Mouse (Mus musculus) liver, embryonic 11.5 days (tissue): ENCODE results near the gene Scn2b. TPM values are rescaled to one million over a fixed set of nuclear protein-coding genes. Genes with fewer than 3 reads are reported as not detected.
A peak's percentile ranks its signal among the peaks of the same experiment; 100 is the strongest.

Experiments used
- ATAC-seq: fragments of 200-750 bp; cut with Nextera tagmentation; replicated peaks from 2 replicates; pipeline ENCODE4 v1.8.0; 2017; ENCODE audit warnings: moderate number of reproducible peaks, mild to moderate bottlenecking, moderate TSS enrichment, moderate library complexity; ENCODE audit not compliant: low FRiP score
- DNase-seq: peaks from one replicate; pipeline ENCODE4 v3.0.0-alpha.2; 2017; ENCODE audit warnings: low spot score
- H3K27ac ChIP-seq: fragments of 300-500 bp; sonication (generic); 2 replicates; pipeline ENCODE4 v1.5.1; 2014; ENCODE audit warnings: mild to moderate bottlenecking, low read depth, low read length, control low read depth
- H3K27me3 ChIP-seq: fragments of 300-500 bp; sonication (generic); replicated peaks from 2 replicates; pipeline ENCODE4 v1.6.1; 2014; ENCODE audit warnings: low read length, mixed read lengths; ENCODE audit not compliant: control insufficient read depth, insufficient read depth
- H3K36me3 ChIP-seq: fragments of 300-500 bp; sonication (generic); 2 replicates; pipeline ENCODE4 v1.6.1; 2014; ENCODE audit warnings: mild to moderate bottlenecking, low read length, moderate library complexity, mixed read lengths; ENCODE audit not compliant: control insufficient read depth, insufficient read depth
- H3K4me1 ChIP-seq: fragments of 300-500 bp; sonication (generic); replicated peaks from 2 replicates; pipeline ENCODE4 v1.6.1; 2014; ENCODE audit warnings: low read length, mixed read lengths; ENCODE audit not compliant: control insufficient read depth, insufficient read depth
- H3K4me2 ChIP-seq: fragments of 300-500 bp; sonication (generic); 2 replicates; pipeline ENCODE4 v1.6.1; 2014; ENCODE audit warnings: mild to moderate bottlenecking, control low read depth, moderate library complexity
- H3K4me3 ChIP-seq: fragments of 300-500 bp; sonication (generic); 2 replicates; pipeline ENCODE4 v1.5.1; 2014; ENCODE audit warnings: low read depth, low read length, control low read depth
- H3K9ac ChIP-seq: fragments of 300-500 bp; sonication (generic); 2 replicates; pipeline ENCODE4 v1.6.1; 2014; ENCODE audit warnings: low read depth, low read length, control low read depth
- H3K9me3 ChIP-seq: fragments of 300-500 bp; sonication (generic); 2 replicates; pipeline ENCODE4 v1.6.1; 2016; ENCODE audit warnings: low read length, inconsistent platforms, mixed read lengths; ENCODE audit not compliant: control insufficient read depth
- WGBS: fragments of 180-500 bp; shearing (Covaris S2); extraction: QIAGEN DNeasy Blood & Tissue Kit; methylation state at CpG from one replicate; pipeline ENCODE4 v1.1.7; 2014; 5-methylcytosine and 5-hydroxymethylcytosine counted together
- polyA plus RNA-seq: library from polyadenylated mRNA; unstranded; fragments of >200 nt; fragmentation: Nextera tagmentation; extraction: Ambion mirVana; gene quantifications from 2 replicates; pipeline ENCODE4 v1.2.1, GENCODE M21; 2014

The Scn2b gene
- polyA plus RNA-seq, 1 experiment from 2014 or later: 2.3 TPM

DNA sequence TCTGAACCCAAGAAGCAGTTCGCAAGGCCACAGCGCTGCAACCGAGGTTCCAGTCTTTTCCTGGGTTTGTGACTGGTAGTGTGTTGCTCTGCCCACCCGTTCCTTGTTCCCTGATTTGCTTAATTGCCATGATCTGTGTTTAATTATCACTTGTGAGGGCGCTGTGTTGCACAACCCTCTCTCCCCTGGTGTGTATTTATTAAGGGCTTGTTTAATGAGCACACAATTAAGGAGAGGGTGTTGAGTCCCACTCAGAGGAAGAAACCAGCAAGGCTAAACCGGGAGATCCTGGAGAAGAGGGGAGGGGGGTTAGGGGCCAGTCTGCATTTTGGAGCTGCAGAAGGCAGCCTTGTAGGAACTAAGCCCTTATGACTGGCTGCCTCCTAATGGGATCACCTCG lies 23.4 kb downstream of the Scn2b start:
- Histone ChIP-seq H3K36me3 (no peaks in the 10 kb centered on the region), H3K4me3 (no peak overlapping the region), H3K4me1 (0 out of 2 replicates have a peak, but pooled peaks cover 3% of the 10 kb centered on the region), H3K9me3 (no peaks in the 10 kb centered on the region), H3K27me3 (peaks cover 77% of the 10 kb centered on the region), H3K4me2 (no peak overlapping the region), H3K27ac (no peak overlapping the region), H3K9ac (no peak overlapping the region)
- 49% methylated on average over 7 of the region's 7 CpGs for WGBS
- no peak for ATAC-seq
- DNase-seq: no peak

DNA sequence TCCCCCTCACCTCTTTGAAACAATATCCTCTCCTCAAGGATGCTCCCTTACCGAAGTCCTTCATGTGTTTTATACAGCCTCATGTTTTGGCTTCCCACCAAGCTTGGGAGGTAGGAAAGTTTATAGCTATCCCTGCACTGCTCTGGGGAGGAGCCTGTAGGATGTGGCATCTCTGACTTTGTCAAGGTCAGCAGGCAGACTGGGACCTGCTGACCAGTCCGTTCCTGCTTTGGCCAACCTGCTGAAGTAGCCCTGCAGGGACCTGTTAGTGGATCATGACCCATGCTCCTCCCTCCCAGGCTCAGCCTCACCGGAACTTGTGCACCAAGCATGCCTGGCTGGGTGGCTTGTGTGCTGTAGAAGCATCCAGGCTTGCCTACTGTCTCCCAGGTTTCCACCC lies 25.1 kb downstream of the Scn2b start:
- Histone ChIP-seq H3K9me3 (no peaks in the 10 kb centered on the region), H3K36me3 (no peaks in the 10 kb centered on the region), H3K4me3 (no peak overlapping the region), H3K9ac (no peak overlapping the region), H3K27ac (no peak overlapping the region), H3K4me2 (no peak overlapping the region), H3K4me1 (0 out of 2 replicates have a peak, but pooled peaks cover 3% of the 10 kb centered on the region), H3K27me3 (peaks cover 74% of the 10 kb centered on the region)
- no peak for ATAC-seq
- 56% methylated on average over 3 of the region's 3 CpGs for WGBS
- DNase-seq: no peak

DNA sequence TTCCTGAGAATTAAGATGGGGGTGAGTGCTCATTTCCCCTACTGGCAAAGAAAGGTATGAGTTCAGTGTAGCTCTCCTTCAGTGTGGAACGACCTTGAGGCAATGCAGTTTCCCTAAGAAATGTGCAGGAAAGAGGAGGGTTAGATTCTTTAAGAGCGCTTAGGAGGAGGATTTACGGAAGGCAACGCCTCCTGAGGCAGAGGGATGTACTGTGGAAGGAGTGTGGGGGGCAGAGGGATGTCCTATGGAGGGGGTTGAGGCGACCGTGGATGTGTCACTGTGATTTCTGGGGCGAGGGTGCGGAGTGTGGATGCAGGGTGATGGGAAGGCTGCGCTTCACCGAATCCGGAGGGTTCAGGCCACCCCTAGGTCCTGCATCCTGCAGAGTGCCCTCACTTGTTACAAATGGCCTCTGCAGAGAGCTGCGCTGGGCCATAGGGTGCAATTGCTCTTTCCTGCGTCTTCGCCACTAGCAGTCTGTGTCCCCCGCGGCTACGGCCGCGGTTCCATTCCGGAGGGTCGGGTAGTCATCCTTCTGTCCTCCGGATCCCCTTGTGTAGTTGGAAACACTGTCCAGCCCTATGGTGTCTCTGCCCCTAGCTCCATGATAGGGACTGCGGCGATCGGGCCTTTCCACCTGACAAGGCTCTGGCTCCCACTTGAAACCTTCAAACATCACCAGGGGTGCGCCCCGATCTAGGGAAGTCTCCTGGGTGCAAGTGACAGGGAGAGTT lies 28.1 kb downstream of the Scn2b start:
- WGBS: 10% methylated on average over 27 of the region's 27 CpGs
- no peak for ATAC-seq
- H3K27me3 ChIP-seq: peaks cover 57% of the 10 kb centered on the region
- H3K36me3 ChIP-seq: no peaks in the 10 kb centered on the region
- no peak overlapping the region for H3K9ac ChIP-seq
- H3K27ac ChIP-seq: no peak overlapping the region
- no peaks in the 10 kb centered on the region for H3K9me3 ChIP-seq
- no peaks in the 10 kb centered on the region for H3K4me1 ChIP-seq
- no peak for DNase-seq
- H3K4me3 ChIP-seq: peak overlapping the region; percentile 30
- peak overlapping the region; percentile 56 for H3K4me2 ChIP-seq

DNA sequence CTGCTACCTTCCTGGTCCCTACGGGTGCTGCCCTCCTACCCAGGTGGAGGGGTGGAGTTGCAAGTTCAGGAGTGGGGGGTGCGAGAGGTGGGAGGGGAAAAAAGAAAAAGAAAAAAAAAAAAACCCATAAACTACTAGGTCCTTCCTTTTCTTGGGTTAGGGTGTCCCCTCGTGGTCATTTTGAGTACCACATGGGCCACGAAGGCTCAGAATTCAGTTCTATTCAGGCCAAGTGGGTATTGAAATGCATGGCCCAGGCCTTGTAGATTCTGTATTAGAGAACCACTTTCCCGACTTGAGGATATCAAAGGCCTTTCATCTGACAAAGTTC lies 28.6 kb downstream of the Scn2b start:
- WGBS: 5% methylated on average over 5 of the region's 5 CpGs
- Histone ChIP-seq H3K27me3 (peaks cover 54% of the 10 kb centered on the region), H3K4me3 (peak overlapping the region; percentile 30), H3K27ac (no peak overlapping the region), H3K9me3 (no peaks in the 10 kb centered on the region), H3K36me3 (no peaks in the 10 kb centered on the region), H3K4me2 (peak overlapping the region; percentile 56), H3K4me1 (no peaks in the 10 kb centered on the region), H3K9ac (no peak overlapping the region)
- DNase-seq (peak; percentile 48), ATAC-seq (no peak)

DNA sequence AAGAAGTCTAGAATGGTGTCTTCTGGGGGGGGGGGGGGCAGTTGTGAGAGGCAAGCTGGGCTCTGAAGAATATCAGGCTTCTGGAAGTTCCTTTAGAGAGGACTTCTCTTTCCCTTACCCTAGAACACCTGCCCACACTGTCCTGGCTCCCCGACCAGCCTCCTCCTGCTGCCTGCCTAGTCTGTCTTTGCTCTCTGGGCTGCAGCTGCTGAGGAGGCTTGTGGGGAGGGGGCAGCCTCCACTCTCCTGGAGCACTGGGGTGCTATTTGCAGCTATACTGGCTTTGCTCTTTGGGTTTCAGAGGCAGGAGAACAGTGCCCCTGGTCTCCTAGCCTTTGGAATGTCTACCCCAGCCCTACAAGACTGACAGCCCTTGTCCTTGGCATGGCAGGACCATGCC lies 33.4 kb downstream of the Scn2b start:
- DNase-seq (no peak), ATAC-seq (no peak)
- H3K27me3 ChIP-seq: peaks cover 28% of the 10 kb centered on the region
- H3K9ac ChIP-seq: no peak overlapping the region
- H3K9me3 ChIP-seq: no peaks in the 10 kb centered on the region
- H3K4me2 ChIP-seq: no peak overlapping the region
- H3K4me1 ChIP-seq: no peaks in the 10 kb centered on the region
- no peaks in the 10 kb centered on the region for H3K36me3 ChIP-seq
- WGBS: 29% methylated on average over 1 of the region's 1 CpGs
- H3K27ac ChIP-seq: no peak overlapping the region
- no peak overlapping the region for H3K4me3 ChIP-seq

DNA sequence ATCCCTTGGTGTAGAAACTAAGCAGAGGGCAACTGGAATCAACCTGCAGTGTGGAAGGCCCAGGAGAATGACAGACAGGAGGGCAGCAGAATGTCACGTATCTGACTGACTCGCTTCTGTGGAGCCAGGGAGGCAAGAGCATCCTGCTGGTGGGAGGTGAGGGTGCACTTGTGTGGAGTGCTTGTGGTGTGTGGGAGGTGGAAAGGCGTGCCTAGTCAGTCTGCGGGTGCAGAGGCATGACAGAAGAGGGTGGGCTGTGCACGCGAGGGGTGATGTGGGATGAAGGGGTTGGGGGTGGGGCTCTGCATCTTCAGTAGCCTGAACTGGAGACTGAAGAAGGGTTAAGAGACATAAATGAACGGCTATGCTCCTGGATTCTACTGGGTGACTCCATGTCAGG lies 35.8 kb downstream of the Scn2b start:
- Histone ChIP-seq H3K4me2 (no peak overlapping the region), H3K9ac (no peak overlapping the region), H3K27me3 (peaks cover 14% of the 10 kb centered on the region), H3K4me3 (no peak overlapping the region), H3K27ac (no peak overlapping the region), H3K36me3 (no peaks in the 10 kb centered on the region), H3K4me1 (no peaks in the 10 kb centered on the region), H3K9me3 (no peaks in the 10 kb centered on the region)
- DNase-seq (no peak), ATAC-seq (no peak)
- 75% methylated on average over 7 of the region's 7 CpGs for WGBS

DNA sequence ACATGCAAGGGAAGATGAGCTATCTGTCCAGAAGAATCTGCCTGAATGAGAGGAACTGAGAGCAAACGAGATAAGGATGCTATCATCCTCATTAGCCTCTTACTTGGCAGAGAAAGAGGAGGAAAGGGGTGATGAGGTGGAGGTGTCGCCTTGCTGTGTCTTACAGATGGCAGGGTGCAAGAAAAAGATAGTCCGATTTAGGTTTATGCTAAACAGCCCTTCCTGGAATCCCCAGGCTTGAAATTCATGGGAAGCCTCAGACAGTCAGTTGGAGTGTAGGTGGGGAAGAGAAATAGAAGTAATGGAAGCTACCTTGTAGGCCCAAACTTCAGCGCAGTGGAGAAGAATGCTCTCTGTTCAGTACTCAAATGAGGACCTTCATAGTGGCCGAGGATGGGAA lies 50.3 kb downstream of the Scn2b start:
- ATAC-seq (no peak), DNase-seq (no peak)
- WGBS: 62% methylated on average over 5 of the region's 5 CpGs
- no peak overlapping the region for H3K4me2 ChIP-seq
- H3K9ac ChIP-seq: no peak overlapping the region
- H3K4me3 ChIP-seq: no peak overlapping the region
- peaks cover 2% of the 10 kb centered on the region; the same call in 1 of the 2 replicates for H3K9me3 ChIP-seq
- no peak overlapping the region for H3K27ac ChIP-seq
- H3K27me3 ChIP-seq: no peaks in the 10 kb centered on the region
- no peaks in the 10 kb centered on the region for H3K4me1 ChIP-seq
- H3K36me3 ChIP-seq: no peaks in the 10 kb centered on the region

DNA sequence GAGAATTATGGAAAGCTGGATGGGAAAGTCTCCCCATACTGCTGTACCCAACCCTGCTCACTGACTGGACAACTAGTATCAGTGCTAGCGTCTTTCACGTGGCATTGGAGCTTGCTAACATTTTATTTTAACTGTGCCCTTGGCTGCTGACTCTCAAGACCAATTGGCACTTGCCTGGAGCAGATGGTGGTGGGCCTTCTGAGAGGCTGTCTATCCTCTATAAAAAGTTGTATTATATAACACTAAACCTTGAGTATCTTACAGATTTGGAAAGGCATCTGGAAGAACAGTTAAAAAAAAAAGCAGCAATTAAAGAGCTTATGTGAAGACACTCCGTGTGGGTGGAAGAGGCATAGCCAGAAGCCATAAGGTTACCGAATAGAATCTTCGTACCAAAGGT lies 52.6 kb downstream of the Scn2b start:
- no peak overlapping the region for H3K9ac ChIP-seq
- 79% methylated on average over 5 of the region's 5 CpGs for WGBS

DNA sequence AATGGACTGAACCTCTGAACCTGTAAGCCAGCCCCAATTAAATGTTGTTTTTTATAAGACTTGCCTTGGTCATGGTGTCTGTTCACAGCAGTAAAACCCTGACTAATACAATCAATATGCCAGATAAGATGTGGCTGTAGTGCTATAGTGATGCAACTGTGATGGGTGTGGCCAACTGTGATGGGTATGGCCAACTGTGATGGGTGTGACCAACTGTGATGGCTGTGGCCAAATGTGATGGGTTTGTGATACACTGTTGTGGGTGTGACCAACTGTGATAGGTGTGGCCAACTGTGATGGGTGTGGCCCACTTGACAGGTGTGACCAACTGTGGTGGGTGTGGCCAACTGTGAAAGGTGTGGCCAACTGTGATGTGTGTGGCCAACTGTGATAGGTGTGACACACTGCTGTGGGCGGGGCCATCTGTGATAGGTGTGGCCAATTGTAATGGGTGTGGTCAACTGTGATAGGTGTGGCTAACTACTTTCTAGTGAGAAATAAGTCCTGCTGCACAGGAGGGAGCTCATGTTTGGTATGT lies 53.6 kb downstream of the Scn2b start:
- no peak; the same call in 1 of the 2 replicates for ATAC-seq
- Histone ChIP-seq H3K9ac (no peak overlapping the region), H3K4me3 (no peak overlapping the region), H3K27me3 (no peaks in the 10 kb centered on the region), H3K36me3 (no peaks in the 10 kb centered on the region), H3K27ac (no peak overlapping the region), H3K4me2 (no peak overlapping the region), H3K9me3 (peaks cover 2% of the 10 kb centered on the region; the same call in 1 of the 2 replicates), H3K4me1 (no peaks in the 10 kb centered on the region)
- WGBS: 60% methylated on average over 1 of the region's 1 CpGs
- no peak for DNase-seq

More for the DNA sequence above, 52.6 kb downstream of the Scn2b start:
- DNase-seq (no peak), ATAC-seq (no peak)
- Histone ChIP-seq H3K9me3 (peaks cover 2% of the 10 kb centered on the region; the same call in 1 of the 2 replicates), H3K27me3 (no peaks in the 10 kb centered on the region), H3K4me2 (no peak overlapping the region), H3K36me3 (no peaks in the 10 kb centered on the region), H3K4me1 (no peaks in the 10 kb centered on the region), H3K27ac (no peak overlapping the region), H3K4me3 (no peak overlapping the region)
